Mouse (Mus musculus) inflammation-experienced regulatory T-cells, adult 6 months (primary cell): ENCODE measurements around the gene Nop9. TPM values are rescaled to one million over a fixed set of nuclear protein-coding genes. Genes with fewer than 3 reads are reported as not detected.

ENCODE experiments used
- ATAC-seq: one replicate; pipeline ENCODE4 v1.8.0; 2017
- polyA plus RNA-seq, 3 experiments: library from polyadenylated mRNA; unstranded; fragments of 100-300 nt; shearing (Covaris generic); gene quantifications; one replicate each; pipeline ENCODE4 v1.2.1; 2017

The Nop9 gene
- 1 to 10 TPM; 4.1 to 8.4 (median 5.4) TPM for polyA plus RNA-seq

DNA sequence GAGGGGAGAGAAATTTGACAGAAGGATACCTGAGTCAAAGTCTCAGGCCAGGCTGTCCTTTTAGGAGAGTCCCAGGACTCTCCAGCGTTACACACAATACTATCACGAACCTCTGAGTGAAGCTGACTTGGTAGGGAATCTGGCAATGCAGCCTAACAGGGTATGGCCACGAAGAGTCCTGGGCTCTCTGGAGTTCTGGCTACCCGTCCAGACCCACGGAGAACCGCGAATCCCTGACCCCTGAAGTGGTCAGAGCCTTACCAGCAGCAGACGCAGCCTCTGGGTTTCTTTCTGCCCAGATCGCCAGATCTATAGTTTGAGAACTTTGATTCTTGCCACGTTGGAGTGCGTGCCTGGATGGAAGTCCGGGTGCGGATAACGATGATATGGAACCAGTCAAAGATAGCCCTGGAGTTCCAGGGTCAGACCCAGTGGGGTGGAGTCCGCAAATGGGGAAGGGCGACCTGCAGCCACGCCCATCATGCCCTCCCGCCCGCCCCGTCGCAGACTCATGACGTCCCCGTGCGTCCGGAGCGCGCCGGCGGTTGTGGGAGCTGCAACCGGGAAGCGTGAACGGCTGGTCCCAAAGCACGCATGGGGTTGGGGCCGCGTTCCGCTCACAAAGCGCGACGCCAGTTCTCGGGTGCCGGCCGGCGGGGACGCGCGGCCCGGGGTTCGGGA, at the start of gene Nop9, which contains the start of gene Dhrs1:
TSS of gene Nop9 (plus strand) at position 514 of the 681 bp plus-strand sequence.
TSS of gene Dhrs1 (minus strand) at position 511 of the 681 bp plus-strand sequence.
- ATAC-seq = peak; percentile 65

DNA sequence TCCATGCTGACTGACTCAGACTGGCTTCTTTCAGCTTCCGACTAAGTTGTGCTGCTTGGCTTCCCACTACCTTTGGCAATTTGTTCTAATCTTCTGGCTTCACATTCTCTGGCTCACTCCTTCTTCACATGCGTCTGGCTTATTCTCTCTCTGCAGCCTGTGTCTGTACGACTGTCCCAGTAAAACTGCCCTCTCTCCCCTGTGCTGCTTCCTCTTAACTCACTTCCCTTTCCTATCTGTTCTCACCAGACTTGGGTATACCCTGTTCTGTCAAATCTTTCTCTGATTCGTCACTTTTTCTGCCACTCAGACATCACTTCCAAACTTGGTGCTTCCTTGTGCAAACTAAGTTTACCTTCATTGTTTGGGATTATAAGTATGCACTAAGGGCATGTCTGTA, 48.3 kb upstream of the Nop9 start:
- ATAC-seq = no peak

DNA sequence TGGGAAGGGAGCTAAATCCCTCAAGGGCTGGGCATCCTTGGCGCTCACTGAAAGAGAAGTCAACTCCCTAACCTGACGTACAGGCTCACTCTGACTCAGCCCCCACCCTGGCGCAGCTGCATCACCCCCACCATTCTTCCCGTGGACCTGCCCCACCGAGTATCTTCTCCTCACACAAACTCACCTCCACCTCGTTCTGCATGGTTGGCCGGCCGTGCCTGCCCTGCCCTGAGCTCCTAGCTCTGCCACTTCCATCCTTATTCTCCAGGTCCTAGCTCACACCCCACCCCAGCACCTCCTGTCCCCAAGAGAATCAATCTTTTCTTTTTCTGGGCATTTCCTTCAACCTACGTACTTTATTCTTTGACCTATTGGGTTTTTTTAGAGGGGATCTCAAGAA, 44.4 kb upstream of the Nop9 start:
- no peak for ATAC-seq

DNA sequence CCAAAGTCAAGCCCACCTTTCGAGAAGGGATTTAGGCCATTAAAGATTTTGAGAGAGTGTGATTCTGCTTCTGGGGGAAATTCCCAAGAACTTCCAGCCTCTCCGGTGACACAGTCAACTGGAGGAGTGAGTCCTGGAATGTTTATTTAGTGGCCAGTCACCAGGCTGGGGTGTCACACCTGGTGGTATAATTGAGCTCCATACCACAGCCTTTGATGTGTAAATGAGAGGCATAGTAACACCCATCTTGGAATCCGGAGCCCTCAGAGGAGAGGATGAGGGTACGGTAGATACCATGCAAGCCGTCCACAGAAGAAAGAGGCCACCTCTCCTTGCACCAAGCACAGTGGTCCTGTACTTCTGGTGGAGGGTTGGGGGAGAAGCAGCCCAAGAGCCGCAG, 42.7 kb upstream of the Nop9 start:
- no peak for ATAC-seq

GRCm38 (mm10) chr14:55706051-55706600, 39.4 kb upstream of the Nop9 start:
- ATAC-seq = no peak

- ATAC-seq = no peak
These were observed 38.1 kb upstream of the Nop9 start for GRCm38 (mm10) chr14:55707397-55707796.

DNA sequence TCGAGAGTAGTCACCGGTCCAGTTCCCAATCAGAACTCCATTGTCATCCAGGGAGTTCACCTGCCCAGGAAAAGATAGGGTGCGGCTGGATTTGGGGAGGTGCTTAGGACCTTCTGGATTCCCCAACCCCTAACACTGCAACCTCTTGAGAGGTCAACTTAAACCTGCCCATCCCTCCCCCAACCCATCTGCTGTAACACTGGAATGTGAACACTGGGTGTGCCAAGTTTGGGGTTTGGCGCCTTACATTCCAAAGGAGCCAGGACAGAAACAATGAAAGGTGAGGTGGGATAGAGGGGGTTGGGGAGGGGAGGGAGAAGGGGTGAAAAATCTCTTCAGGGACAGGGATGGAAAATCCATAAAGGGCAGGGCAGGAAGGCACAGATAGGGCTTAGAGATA, 36.0 kb upstream of the Nop9 start:
- ATAC-seq = no peak

- no peak for ATAC-seq
These were observed 33.7 kb upstream of the Nop9 start for GRCm38 (mm10) chr14:55711786-55712185.

DNA sequence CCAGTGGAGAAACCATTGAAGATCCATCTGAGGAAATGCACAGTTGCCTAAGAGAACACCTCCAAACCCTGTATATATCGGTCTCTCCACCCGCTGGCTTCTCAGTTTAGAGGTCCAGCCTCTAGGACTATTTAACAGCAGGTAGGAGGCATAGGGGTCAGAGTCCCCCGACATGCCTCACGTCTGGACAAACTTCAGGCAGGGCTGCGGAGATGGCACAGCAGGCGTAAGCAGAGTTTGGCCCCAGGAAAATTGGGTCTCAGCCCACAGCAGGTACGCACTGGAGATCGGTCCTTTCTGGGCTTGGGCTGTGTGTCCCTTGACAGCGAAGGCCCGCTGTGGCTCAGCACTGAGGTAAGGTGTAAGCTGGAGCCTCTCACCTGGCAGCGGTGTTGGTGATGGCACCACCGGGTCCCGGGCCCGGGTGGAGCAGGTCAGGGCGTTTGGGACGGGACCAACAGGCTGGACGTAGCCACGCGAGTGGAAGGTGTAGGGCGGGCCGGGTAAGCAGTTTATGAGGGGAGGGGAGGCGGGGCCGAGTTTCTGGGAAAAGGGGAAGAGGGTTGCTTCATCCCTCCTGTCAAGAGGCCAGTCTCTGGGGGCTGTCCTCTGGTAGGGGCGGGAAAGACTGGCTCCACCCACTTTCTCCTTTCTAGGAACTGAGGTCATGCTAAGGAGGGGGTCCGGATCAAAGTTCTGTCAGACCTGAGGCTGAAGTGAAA, 32.3 kb upstream of the Nop9 start:
- ATAC-seq = no peak

DNA sequence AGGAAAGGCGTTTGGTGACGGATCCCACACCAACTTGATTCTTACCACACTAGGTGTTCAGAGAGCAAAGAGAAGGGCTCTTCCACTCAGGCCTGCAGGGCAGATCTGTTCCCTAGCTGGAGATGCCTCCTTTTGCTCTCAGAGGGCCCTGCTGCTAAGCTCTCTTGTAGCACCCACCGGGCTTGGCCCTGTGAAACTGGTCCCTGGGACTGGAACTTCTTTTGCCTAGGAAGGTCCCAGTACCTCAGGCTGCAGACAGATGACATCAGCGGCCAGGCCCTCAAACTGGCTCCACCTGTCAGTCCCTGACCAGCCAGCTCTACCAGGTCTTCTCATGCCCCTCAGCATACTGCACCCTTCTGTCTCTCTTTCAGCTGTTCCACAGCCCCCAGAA, 31.8 kb upstream of the Nop9 start, which contains the start of gene Tgm1:
TSS of gene Tgm1 (minus strand) at position 198 of the 394 bp plus-strand sequence.
- ATAC-seq = no peak

- no peak for ATAC-seq
These were observed 30.6 kb upstream of the Nop9 start for GRCm38 (mm10) chr14:55714893-55715292.

- ATAC-seq = no peak
These were observed 29.2 kb upstream of the Nop9 start for GRCm38 (mm10) chr14:55716271-55716670.

GRCm38 (mm10) chr14:55716884-55717283, 28.6 kb upstream of the Nop9 start:
- no peak for ATAC-seq

DNA sequence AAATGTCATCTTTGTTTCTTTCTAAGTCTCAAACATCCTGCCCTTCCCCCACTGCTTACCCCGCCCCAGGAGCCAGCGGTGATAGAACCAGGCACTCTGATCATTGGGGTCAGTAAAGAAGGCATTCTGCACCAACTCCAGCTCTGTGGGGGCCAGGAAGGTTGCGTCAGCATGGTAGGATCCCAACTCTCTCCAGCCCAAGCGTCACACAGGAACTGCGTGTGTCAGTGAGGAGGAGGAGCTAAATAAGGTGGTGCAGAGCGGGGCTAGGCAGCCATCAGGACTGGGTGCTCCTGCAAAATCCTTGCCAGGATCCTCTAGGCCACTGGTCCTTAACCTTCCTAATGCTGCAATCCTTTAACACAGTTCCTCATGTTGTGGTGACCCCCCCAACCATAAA, 25.8 kb upstream of the Nop9 start:
- no peak for ATAC-seq

- no peak for ATAC-seq
These were observed 24.8 kb upstream of the Nop9 start for GRCm38 (mm10) chr14:55720666-55721065.

GRCm38 (mm10) chr14:55721076-55721475, 24.4 kb upstream of the Nop9 start:
- ATAC-seq = no peak

DNA sequence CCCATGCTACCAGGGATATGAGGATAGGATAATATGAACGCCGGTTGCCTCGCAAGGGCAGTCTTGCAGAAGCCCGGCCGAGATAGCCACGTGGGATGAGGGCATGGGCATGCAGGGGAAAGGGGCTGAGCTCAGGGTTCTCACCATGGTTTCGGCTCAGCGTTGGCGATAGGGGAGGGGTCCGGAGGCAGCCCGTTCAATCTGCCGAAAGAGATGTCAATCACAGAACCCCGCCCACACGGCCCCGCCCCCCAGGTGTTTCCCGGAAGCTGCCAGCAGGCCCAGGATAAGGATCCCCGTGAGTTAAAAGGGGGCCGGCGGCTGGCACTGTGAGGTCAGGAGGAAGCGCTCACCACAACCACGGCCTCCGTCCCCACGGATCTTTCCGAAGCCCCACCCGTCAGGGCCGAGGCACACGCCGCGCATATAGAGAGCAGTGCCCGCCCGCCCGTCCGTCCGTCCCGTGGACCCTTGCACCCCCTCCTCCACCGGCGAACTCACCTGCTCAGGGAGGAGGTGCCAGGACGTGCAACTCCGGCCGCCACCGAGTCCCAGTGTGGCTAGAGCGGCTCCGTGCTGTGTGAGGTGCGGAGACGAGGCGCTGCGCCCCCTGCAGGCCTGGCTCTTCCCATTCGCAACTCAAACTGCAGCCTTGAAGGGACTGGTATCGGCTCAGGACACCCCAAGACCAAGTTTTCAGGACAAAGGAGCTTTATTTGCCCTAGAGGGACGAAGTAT, 23.6 kb upstream of the Nop9 start, which contains the start of gene Rabggta:
TSS of gene Rabggta (minus strand) at position 564 of the 738 bp plus-strand sequence.
- ATAC-seq = peak; percentile 60

- ATAC-seq = no peak
These were observed 23.0 kb upstream of the Nop9 start for GRCm38 (mm10) chr14:55722438-55722945.

DNA sequence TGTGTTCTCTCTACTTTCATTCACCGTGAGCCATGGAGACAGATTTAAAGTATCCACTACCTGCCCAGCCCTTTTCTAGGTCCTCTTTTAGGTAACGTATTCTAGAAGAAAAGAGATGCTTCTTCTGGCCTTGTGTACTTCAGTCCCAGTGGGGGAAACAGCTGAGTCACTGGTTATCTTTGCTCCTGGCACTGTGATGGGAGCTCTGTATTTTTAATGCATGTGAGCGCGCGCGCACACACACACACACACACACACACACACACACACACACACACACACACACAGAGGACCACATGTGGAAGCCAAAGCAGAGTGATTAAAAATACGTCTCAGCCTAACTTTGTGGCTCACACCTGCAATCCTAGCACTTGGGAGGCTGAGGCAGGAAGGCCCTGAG, 22.1 kb upstream of the Nop9 start:
- no peak for ATAC-seq

DNA sequence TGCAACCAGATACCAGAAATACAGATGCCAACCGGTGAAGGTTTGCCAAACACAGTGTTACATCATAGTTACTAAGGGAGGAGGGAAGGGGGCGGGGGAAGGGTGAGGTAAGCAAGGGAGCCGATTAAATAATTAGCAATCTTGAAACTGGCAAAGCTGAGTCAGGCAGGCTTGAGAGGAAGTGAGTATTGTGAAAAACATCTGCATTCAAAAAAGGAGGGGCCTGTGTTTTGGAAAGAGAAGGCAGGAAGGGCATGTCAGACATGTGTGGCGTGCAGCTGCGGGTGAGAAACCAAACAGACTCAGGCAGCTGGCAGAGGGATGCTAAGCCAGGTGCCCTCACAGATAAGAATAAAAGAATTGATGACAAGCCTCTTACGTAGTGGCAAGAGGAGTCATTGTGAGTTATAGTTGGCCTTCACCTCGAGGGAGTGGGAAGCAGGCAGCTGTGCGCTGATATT, 21.1 kb upstream of the Nop9 start:
- peak; percentile 85 for ATAC-seq

- ATAC-seq = no peak
These were observed 19.2 kb upstream of the Nop9 start for GRCm38 (mm10) chr14:55726261-55726660.

GRCm38 (mm10) chr14:55727889-55728685, 17.4 kb upstream of the Nop9 start:
- ATAC-seq = no peak
